Mouse (Mus musculus): ENCODE data around the gene Msrb3.
A peak's percentile ranks its signal among the peaks of the same experiment; 100 is the strongest.
"Not testable (repeated sequence)": the region's sequence is repeated elsewhere in the genome, so short reads cannot be mapped to it uniquely, and the experiment has no call there.

The Msrb3 gene

DNA sequence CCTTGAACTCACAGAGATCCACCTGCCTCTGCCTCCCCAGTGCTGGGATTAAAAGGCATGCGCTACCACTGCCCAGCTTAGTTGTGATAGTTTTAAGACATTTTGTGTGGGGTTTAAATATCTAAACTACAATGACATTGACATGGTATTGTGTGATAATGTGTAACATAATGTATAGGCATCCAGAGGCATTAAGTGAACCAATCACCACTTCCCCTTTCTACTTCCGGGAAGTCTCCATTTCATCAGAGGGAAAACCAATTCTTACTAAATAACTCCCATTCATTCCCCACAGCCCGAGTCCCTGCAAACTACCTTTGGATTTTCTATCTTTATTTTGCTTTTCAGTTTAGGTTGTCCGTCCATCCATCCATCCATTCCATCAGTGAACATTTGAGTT is 90.7 kb downstream of the Msrb3 start:
- no peak for DNase-seq

- no peak for DNase-seq
Observed at GRCm38 (mm10) chr10:120801127-120801526, 97.8 kb downstream of the Msrb3 start.

DNA sequence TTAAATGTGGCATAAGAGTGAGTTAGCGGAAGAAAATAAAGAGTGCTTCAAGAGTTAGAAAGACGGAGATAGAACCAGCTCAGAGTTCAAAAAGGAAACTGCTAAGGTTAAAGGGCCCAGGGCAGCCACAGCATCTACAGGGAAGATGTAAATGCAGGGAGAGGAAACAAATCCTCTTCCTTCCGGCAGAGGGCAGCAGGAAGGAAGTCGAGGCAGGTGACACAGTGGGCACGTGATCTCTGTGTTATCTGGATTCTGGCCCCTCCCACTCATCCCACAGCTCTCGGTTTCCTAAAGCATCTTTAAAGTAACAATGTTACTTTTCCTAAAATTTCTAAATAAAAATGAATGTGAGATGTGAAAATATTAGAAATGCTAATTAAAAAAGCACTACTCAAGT is 99.4 kb downstream of the Msrb3 start:
- DNase-seq, result no peak

GRCm38 (mm10) chr10:120796749-120797148 is 102.2 kb downstream of the Msrb3 start:
- DNase-seq, result no peak

DNA sequence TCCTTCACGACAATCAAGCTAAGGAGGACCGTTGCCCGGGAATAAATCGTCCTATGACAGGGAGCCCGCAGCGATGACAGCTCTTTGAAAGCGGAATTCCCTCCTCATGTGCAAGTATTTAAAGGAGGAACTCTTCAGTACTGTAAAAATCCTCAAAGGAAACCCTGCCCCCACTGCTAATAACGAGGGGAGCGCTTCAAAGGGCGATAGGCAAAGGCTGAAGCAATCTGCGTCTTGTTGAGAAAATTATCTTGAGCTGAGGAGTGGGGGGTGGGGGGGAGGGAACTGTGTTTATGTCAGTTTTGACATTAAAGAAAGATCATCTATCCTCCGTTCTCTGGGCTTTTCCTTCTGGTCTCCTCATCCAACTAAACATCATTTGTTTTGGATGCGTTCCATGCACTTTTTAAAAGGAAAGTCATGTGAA is 104.5 kb downstream of the Msrb3 start:
- DNase-seq, result no peak

DNA sequence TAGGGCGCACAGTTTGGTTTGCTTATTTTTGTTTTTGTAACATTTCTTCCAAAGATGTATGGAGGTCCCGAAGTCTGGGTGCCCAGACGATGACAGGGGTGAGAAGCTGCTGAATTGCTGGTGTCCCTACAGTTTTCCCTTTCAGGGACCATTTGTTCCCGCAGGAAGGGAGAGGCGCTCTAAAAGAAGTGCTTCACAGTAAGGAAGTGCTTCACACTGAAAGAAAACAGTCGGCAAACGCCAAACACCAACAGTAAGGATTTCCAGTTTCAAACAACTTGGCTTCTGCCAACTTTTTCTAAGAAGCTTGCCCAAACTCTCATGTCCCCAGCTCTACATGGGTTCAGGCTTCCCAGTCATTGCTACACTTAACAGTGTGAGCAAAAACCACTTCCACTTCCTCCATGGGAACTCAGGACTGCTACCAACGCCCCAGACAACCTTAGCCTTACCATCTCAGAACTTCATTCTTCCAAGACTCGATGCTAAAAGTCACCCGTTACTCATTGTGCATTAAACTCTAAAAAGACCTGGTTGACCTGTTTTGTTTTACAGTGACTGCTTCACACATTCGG is 106.6 kb downstream of the Msrb3 start:
- no peak for DNase-seq

- no peak for DNase-seq
Observed at GRCm38 (mm10) chr10:120791438-120791837, 107.5 kb downstream of the Msrb3 start.

GRCm38 (mm10) chr10:120787202-120787601 is 111.7 kb downstream of the Msrb3 start:
- DNase-seq, result no peak

GRCm38 (mm10) chr10:120784516-120784915 is 114.4 kb downstream of the Msrb3 start:
- no peak for DNase-seq

DNA sequence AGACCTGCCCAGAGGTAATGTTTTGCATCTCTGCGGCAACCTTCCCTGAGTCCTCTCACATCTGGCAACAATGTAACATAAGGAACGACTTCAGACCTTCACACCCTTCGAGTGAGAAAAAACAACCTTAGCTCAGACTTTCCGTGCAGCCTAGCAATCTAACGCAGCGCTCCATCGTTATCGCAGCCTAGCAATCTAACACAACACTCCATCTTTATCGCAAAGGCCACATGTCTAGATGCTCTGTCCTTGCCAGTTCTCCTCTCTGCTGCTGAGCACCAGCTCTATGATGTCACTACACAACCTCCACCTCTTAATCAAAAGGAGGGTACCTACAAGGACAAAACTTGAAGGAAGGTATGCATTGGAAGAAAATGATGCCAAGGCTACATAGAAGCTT is 115.5 kb downstream of the Msrb3 start:
- no peak for DNase-seq

DNA sequence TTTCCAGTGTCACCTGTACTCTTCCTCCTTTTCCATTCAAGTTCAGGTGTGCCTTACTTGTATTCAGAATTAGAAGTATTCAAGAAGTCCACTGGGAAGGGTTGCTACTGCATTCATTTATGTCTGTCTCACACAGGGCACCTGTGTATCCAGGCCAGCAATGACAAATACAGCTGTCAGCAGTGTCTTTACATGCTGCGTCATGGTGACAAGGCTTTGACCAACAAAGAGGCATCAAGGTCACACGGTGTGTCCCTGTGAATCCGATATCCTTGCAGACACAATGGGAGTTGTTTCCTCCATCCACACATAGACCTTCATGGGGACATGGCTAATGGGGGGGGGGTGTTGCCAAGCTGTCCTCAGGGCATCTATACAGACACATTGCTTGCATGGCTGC is 121.4 kb downstream of the Msrb3 start:
- DNase-seq, result no peak

GRCm38 (mm10) chr10:120775361-120775760 is 123.5 kb downstream of the Msrb3 start:
- no peak for DNase-seq

DNA sequence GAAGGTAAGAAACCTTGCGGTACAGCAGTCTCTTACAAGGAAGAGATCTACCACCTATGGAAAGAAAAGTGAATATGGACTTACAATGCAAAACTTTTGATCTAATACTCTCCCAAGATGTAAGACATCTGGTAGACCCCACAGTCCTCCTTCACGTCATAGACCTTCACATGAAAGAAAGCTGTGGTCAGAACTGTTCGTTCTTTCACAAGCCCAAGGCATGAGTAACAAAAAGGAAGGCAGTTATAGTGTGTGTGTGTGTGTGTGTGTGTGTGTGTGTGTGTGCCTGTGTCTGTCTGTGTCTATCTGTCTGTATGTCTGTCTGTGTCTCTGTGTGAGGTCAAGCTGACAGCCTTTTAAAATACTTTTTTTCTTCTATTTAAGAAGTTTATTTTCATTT is 131.5 kb downstream of the Msrb3 start:
- DNase-seq, result no peak

DNA sequence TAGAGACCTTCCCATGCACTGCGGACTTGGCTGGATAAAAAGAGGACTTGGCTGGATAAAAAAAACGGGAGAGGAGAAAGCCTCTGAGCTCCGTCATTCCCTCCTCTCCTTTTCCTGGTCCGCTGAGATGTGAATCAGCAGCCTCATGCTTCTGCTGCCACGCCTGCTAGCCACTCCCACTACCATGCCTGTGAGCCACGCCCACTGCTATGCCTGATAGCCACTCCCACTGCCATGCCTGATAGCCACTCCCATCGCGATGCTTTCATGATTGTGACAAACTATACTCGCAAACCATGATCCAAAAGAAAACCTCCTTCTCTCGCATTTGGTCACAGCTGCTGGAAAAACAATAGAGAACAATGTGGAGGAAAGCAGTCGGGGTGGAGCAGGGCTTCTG is 133.5 kb downstream of the Msrb3 start:
- no peak for DNase-seq

GRCm38 (mm10) chr10:120763656-120764466 is 135.0 kb downstream of the Msrb3 start:
- DNase-seq, result peak; percentile 60 to 68

- DNase-seq, result no peak
Observed at GRCm38 (mm10) chr10:120762958-120763357, 135.9 kb downstream of the Msrb3 start.

DNA sequence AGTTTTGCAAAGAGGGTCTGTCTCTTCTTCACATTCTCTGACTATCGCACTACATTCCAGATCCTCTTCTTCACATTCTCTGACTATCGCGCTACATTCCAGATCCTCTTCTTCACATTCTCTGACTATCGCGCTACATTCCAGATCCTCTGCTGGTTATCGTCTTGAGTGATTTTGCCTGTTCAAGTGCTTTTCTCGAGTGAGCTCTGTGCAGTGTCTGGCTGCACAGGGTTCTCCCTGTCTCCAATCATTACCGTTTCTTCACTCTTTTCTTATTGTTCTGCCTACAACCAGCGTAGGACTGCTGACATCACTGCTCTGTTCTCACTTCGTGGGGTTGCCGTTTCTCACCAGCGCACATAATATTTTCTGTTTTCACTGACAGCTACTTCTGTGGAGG is 138.2 kb downstream of the Msrb3 start:
- DNase-seq, result no peak

DNA sequence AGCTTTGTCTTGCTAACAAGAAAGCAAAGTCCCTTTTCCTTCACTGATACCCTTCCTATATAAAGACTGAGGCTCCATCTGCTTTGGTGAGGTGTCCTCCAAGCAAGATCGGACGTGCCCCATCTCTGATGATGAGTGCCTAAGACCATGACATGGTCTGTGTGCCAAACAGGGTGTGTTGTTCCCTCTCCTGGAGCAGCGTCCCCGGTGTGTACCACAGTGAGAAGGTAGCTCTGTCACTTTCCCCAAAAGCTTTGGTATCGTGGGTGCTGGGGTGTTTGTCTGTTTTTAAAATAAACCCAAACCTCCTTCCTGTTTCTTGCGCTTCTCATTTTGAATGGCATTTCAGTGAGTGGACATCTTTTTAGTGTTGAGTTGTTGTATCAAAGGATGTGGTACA is 139.0 kb downstream of the Msrb3 start:
- no peak for DNase-seq

- DNase-seq, result no peak
Observed at GRCm38 (mm10) chr10:120752454-120752853, 146.4 kb downstream of the Msrb3 start.

GRCm38 (mm10) chr10:120751821-120752261 is 147.1 kb downstream of the Msrb3 start:
- peak; percentile 33 to 39 for DNase-seq

DNA sequence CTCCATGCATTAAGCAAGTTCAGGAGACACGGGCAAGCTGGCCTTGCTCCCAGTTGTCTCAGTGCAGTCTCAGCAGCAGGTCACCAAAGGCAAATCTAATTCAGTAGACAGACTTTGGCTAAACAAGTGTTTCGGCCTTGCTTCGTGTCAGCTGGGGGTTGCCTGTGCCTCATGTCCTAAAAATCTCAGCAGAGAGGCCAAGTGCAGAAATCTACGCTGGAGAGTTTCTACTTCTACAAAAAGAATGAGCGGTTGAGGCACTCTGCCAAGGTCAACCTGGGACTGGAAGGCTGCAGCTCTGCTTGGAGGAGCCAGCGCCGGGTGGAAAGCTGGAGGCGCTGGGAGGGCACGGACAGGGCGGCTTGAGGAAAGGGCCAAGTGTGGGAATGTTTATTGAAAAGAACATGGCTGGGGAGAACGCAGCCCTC is 147.6 kb downstream of the Msrb3 start:
- DNase-seq, result peak; percentile 46 to 70

- not testable (repeated sequence) for DNase-seq
Observed at GRCm38 (mm10) chr10:120749556-120749955, 149.3 kb downstream of the Msrb3 start.

- DNase-seq, result no peak
Observed at GRCm38 (mm10) chr10:120748156-120748555, 150.7 kb downstream of the Msrb3 start.

GRCm38 (mm10) chr10:120745138-120745856 is 153.6 kb downstream of the Msrb3 start:
- DNase-seq, result peak; percentile 83 to 88
